Mouse (Mus musculus): ENCODE measurements around the gene Akt1. TPM values are rescaled to one million over a fixed set of nuclear protein-coding genes. Genes with fewer than 3 reads are reported as not detected.

Gene Akt1
- polyA plus RNA-seq, 1 experiment from 2014 or later: 99.4 TPM

- peaks cover 36% of the 10 kb centered on the region for H3K4me1 ChIP-seq (replicated peaks; ENCODE audit: control insufficient read depth, insufficient read depth, low read length)
- no peak overlapping the region for H3K4me3 ChIP-seq (ENCODE audit: low read depth, low read length)
- DNase-seq (ENCODE audit: low spot score): no peak
These were observed 13.4 kb downstream of the Akt1 start for GRCm38 (mm10) chr12:112661327-112661605.

GRCm38 (mm10) chr12:112660576-112661326 is 13.9 kb downstream of the Akt1 start:
- peaks cover 34% of the 10 kb centered on the region for H3K4me1 ChIP-seq (replicated peaks; ENCODE audit: control insufficient read depth, insufficient read depth, low read length)
- H3K4me3 ChIP-seq (ENCODE audit: low read depth, low read length): no peak overlapping the region
- ATAC-seq (replicated peaks; ENCODE audit: low FRiP score): peak; percentile 54
- peaks cover 22% of the 10 kb centered on the region for H3K36me3 ChIP-seq (ENCODE audit: control insufficient read depth, insufficient read depth, low read length)
- DNase-seq (ENCODE audit: low spot score): peak; percentile 83
- peak overlapping the region; percentile 73 for H3K27ac ChIP-seq (ENCODE audit: low read depth, low read length)
- WGBS: 41% methylated on average over 5 of the region's 5 CpGs
- H3K4me2 ChIP-seq (ENCODE audit: low read depth, low read length, severe bottlenecking): peak overlapping the region; percentile 13; the same call in 1 of the 2 replicates
- H3K9me3 ChIP-seq (ENCODE audit: control insufficient read depth, low read length): no peaks in the 10 kb centered on the region
- no peaks in the 10 kb centered on the region for H3K27me3 ChIP-seq (ENCODE audit: control insufficient read depth, insufficient read depth, low read length)
- no peak overlapping the region; the same call in 1 of the 2 replicates for H3K9ac ChIP-seq (ENCODE audit: low read length)

More at GRCm38 (mm10) chr12:112661327-112661605, 13.4 kb downstream of the Akt1 start:
- no peak overlapping the region; the same call in 1 of the 2 replicates for H3K9ac ChIP-seq (ENCODE audit: low read length)
- ATAC-seq (replicated peaks; ENCODE audit: low FRiP score): no peak; the same call in 1 of the 2 replicates
- H3K9me3 ChIP-seq (ENCODE audit: control insufficient read depth, low read length): no peaks in the 10 kb centered on the region
- H3K27me3 ChIP-seq (ENCODE audit: control insufficient read depth, insufficient read depth, low read length): no peaks in the 10 kb centered on the region
- H3K36me3 ChIP-seq (ENCODE audit: control insufficient read depth, insufficient read depth, low read length): peaks cover 20% of the 10 kb centered on the region
- H3K4me2 ChIP-seq (ENCODE audit: low read depth, low read length, severe bottlenecking): peak overlapping the region; percentile 3; the same call in 1 of the 2 replicates
- peak overlapping the region; percentile 73 for H3K27ac ChIP-seq (ENCODE audit: low read depth, low read length)
- WGBS: 96% methylated on average over 3 of the region's 3 CpGs

GRCm38 (mm10) chr12:112659109-112659508 is 15.6 kb downstream of the Akt1 start:
- Histone ChIP-seq H3K9me3 (ENCODE audit: control insufficient read depth, low read length) (no peaks in the 10 kb centered on the region), H3K4me2 (ENCODE audit: low read depth, low read length, severe bottlenecking) (no peak overlapping the region), H3K27ac (ENCODE audit: low read depth, low read length) (no peak overlapping the region), H3K36me3 (ENCODE audit: control insufficient read depth, insufficient read depth, low read length) (peaks cover 22% of the 10 kb centered on the region), H3K4me1 (replicated peaks; ENCODE audit: control insufficient read depth, insufficient read depth, low read length) (peaks cover 20% of the 10 kb centered on the region), H3K27me3 (ENCODE audit: control insufficient read depth, insufficient read depth, low read length) (no peaks in the 10 kb centered on the region), H3K4me3 (ENCODE audit: low read depth, low read length) (no peak overlapping the region), H3K9ac (ENCODE audit: low read length) (no peak overlapping the region)
- DNase-seq (ENCODE audit: low spot score) (no peak), ATAC-seq (replicated peaks; ENCODE audit: low FRiP score) (no peak)
- WGBS: 78% methylated on average over 5 of the region's 6 CpGs

GRCm38 (mm10) chr12:112658619-112659018 is 16.1 kb downstream of the Akt1 start:
- Histone ChIP-seq H3K4me3 (ENCODE audit: low read depth, low read length) (no peak overlapping the region), H3K4me2 (ENCODE audit: low read depth, low read length, severe bottlenecking) (no peak overlapping the region), H3K9ac (ENCODE audit: low read length) (no peak overlapping the region), H3K27me3 (ENCODE audit: control insufficient read depth, insufficient read depth, low read length) (no peaks in the 10 kb centered on the region), H3K36me3 (ENCODE audit: control insufficient read depth, insufficient read depth, low read length) (peaks cover 22% of the 10 kb centered on the region), H3K4me1 (replicated peaks; ENCODE audit: control insufficient read depth, insufficient read depth, low read length) (peaks cover 16% of the 10 kb centered on the region), H3K27ac (ENCODE audit: low read depth, low read length) (no peak overlapping the region), H3K9me3 (ENCODE audit: control insufficient read depth, low read length) (no peaks in the 10 kb centered on the region)
- no peak for DNase-seq (ENCODE audit: low spot score)
- 95% methylated on average over 7 of the region's 7 CpGs for WGBS
- no peak for ATAC-seq (replicated peaks; ENCODE audit: low FRiP score)

GRCm38 (mm10) chr12:112654076-112654475 is 20.6 kb downstream of the Akt1 start:
- DNase-seq (ENCODE audit: low spot score) (no peak), ATAC-seq (replicated peaks; ENCODE audit: low FRiP score) (no peak)
- 92% methylated on average over 5 of the region's 5 CpGs for WGBS
- no peak overlapping the region for H3K4me3 ChIP-seq (ENCODE audit: low read depth, low read length)
- no peaks in the 10 kb centered on the region for H3K9me3 ChIP-seq (ENCODE audit: control insufficient read depth, low read length)
- no peaks in the 10 kb centered on the region for H3K4me1 ChIP-seq (replicated peaks; ENCODE audit: control insufficient read depth, insufficient read depth, low read length)
- H3K27me3 ChIP-seq (ENCODE audit: control insufficient read depth, insufficient read depth, low read length): no peaks in the 10 kb centered on the region
- peaks cover 25% of the 10 kb centered on the region for H3K36me3 ChIP-seq (ENCODE audit: control insufficient read depth, insufficient read depth, low read length)
- no peak overlapping the region for H3K9ac ChIP-seq (ENCODE audit: low read length)
- H3K27ac ChIP-seq (ENCODE audit: low read depth, low read length): no peak overlapping the region
- no peak overlapping the region for H3K4me2 ChIP-seq (ENCODE audit: low read depth, low read length, severe bottlenecking)

GRCm38 (mm10) chr12:112653157-112653824 is 21.4 kb downstream of the Akt1 start:
- ATAC-seq (replicated peaks; ENCODE audit: low FRiP score): peak; percentile 60
- no peak overlapping the region for H3K9ac ChIP-seq (ENCODE audit: low read length)
- WGBS: 59% methylated on average over 7 of the region's 7 CpGs
- no peaks in the 10 kb centered on the region for H3K27me3 ChIP-seq (ENCODE audit: control insufficient read depth, insufficient read depth, low read length)
- H3K27ac ChIP-seq (ENCODE audit: low read depth, low read length): no peak overlapping the region
- no peak overlapping the region for H3K4me3 ChIP-seq (ENCODE audit: low read depth, low read length)
- H3K9me3 ChIP-seq (ENCODE audit: control insufficient read depth, low read length): no peaks in the 10 kb centered on the region
- peak; percentile 88 for DNase-seq (ENCODE audit: low spot score)
- H3K4me1 ChIP-seq (replicated peaks; ENCODE audit: control insufficient read depth, insufficient read depth, low read length): no peaks in the 10 kb centered on the region
- H3K36me3 ChIP-seq (ENCODE audit: control insufficient read depth, insufficient read depth, low read length): peaks cover 17% of the 10 kb centered on the region; the same call in 1 of the 2 replicates
- H3K4me2 ChIP-seq (ENCODE audit: low read depth, low read length, severe bottlenecking): no peak overlapping the region

GRCm38 (mm10) chr12:112651778-112652439 is 22.8 kb downstream of the Akt1 start:
- Histone ChIP-seq H3K4me1 (replicated peaks; ENCODE audit: control insufficient read depth, insufficient read depth, low read length) (no peaks in the 10 kb centered on the region), H3K9me3 (ENCODE audit: control insufficient read depth, low read length) (no peaks in the 10 kb centered on the region), H3K4me2 (ENCODE audit: low read depth, low read length, severe bottlenecking) (no peak overlapping the region), H3K27me3 (ENCODE audit: control insufficient read depth, insufficient read depth, low read length) (no peaks in the 10 kb centered on the region), H3K9ac (ENCODE audit: low read length) (no peak overlapping the region), H3K36me3 (ENCODE audit: control insufficient read depth, insufficient read depth, low read length) (peaks cover 8% of the 10 kb centered on the region; the same call in 1 of the 2 replicates), H3K4me3 (ENCODE audit: low read depth, low read length) (no peak overlapping the region), H3K27ac (ENCODE audit: low read depth, low read length) (no peak overlapping the region)
- ATAC-seq (replicated peaks; ENCODE audit: low FRiP score): no peak
- no peak for DNase-seq (ENCODE audit: low spot score)
- WGBS: 81% methylated on average over 5 of the region's 5 CpGs

GRCm38 (mm10) chr12:112648081-112648480 is 26.6 kb downstream of the Akt1 start:
- DNase-seq (ENCODE audit: low spot score) (no peak), ATAC-seq (replicated peaks; ENCODE audit: low FRiP score) (no peak)
- H3K27me3 ChIP-seq (ENCODE audit: control insufficient read depth, insufficient read depth, low read length): no peaks in the 10 kb centered on the region
- WGBS: 97% methylated on average over 5 of the region's 5 CpGs
- H3K4me3 ChIP-seq (ENCODE audit: low read depth, low read length): no peak overlapping the region
- no peaks in the 10 kb centered on the region; the same call in 1 of the 2 replicates for H3K4me1 ChIP-seq (replicated peaks; ENCODE audit: control insufficient read depth, insufficient read depth, low read length)
- peaks cover 5% of the 10 kb centered on the region; the same call in 1 of the 2 replicates for H3K36me3 ChIP-seq (ENCODE audit: control insufficient read depth, insufficient read depth, low read length)
- no peak overlapping the region for H3K27ac ChIP-seq (ENCODE audit: low read depth, low read length)
- H3K9ac ChIP-seq (ENCODE audit: low read length): no peak overlapping the region
- H3K4me2 ChIP-seq (ENCODE audit: low read depth, low read length, severe bottlenecking): no peak overlapping the region
- no peaks in the 10 kb centered on the region for H3K9me3 ChIP-seq (ENCODE audit: control insufficient read depth, low read length)

Measured in forebrain, embryonic 11.5 days (tissue).